8 mouse cellular contexts compared by ENCODE assay signal in genomic region chr12:35046310-35046998, GRCm38 (mm10). TPM values are rescaled to one million over a fixed set of nuclear protein-coding genes. Genes with fewer than 3 reads are reported as not detected.
A peak's percentile ranks its signal among the peaks of the same experiment; 100 is the strongest.
DNase-seq lines count a peak whose midpoint lies in the region; ATAC-seq and TF ChIP-seq lines count a peak whose summit lies in the region.

No protein-coding gene starts in this region.

- no peaks in the 10 kb centered on the region for H3K9me3 ChIP-seq in hindbrain, embryonic 15.5 days

- peak; percentile 79 for ATAC-seq in hindbrain, embryonic 15.5 days (ENCODE audit: low FRiP score, low read depth)

- no peak for DNase-seq in cerebellum, adult 2 months
- no peak for DNase-seq in cerebellum, adult 11-12 months
- DNase-seq in thymus, adult 2 months: no peak
- DNase-seq in thymus, postnatal 36 days: no peak
- DNase-seq in mesoderm, embryonic 11.5 days (ENCODE audit: low read depth, low spot score): peak; percentile 69
- no peak for DNase-seq in gastrocnemius, adult 18-20 months (ENCODE audit: low spot score)
- DNase-seq in layer of hippocampus, postnatal 36 days: no peak

- H3K27ac ChIP-seq in cerebellum, adult 2 months (ENCODE audit: insufficient read depth, low read length): peak overlapping the region; percentile 95
- H3K27ac ChIP-seq in thymus, adult 2 months (ENCODE audit: control insufficient read depth, insufficient read depth, low read length): no peak overlapping the region
- H3K27ac ChIP-seq in hindbrain, embryonic 15.5 days (replicated peaks): peak overlapping the region; percentile 94

- H3K9ac ChIP-seq in hindbrain, embryonic 15.5 days: peak overlapping the region; percentile 89

- no peaks in the 10 kb centered on the region; the same call in 1 of the 2 replicates for H3K4me1 ChIP-seq in cerebellum, adult 2 months (ENCODE audit: control insufficient read depth, insufficient read depth, low read length)
- peaks cover 6% of the 10 kb centered on the region; the same call in 1 of the 2 replicates for H3K4me1 ChIP-seq in thymus, adult 2 months (replicated peaks; ENCODE audit: control insufficient read depth, insufficient read depth, low read length)
- H3K4me1 ChIP-seq in hindbrain, embryonic 15.5 days (replicated peaks): peaks cover 26% of the 10 kb centered on the region

- under 1% methylated on average over 36 of the region's 36 CpGs for WGBS in cerebellum, adult 2 months
- WGBS in thymus, adult 2 months: under 1% methylated on average over 36 of the region's 36 CpGs
- under 1% methylated on average over 36 of the region's 36 CpGs for WGBS in hindbrain, embryonic 15.5 days

- H3K36me3 ChIP-seq in thymus, adult 2 months (ENCODE audit: control insufficient read depth, insufficient read depth, low read length): no peaks in the 10 kb centered on the region
- no peaks in the 10 kb centered on the region for H3K36me3 ChIP-seq in hindbrain, embryonic 15.5 days

- peak overlapping the region; percentile 100 for H3K4me3 ChIP-seq in cerebellum, adult 2 months (replicated peaks; ENCODE audit: insufficient read depth, low read depth, low read length)
- peak overlapping the region; percentile 65 for H3K4me3 ChIP-seq in thymus, adult 2 months (ENCODE audit: control insufficient read depth, insufficient read depth, low read length)
- peak overlapping the region; percentile 94 for H3K4me3 ChIP-seq in hindbrain, embryonic 15.5 days

- peak overlapping the region; percentile 67 for H3K4me2 ChIP-seq in hindbrain, embryonic 15.5 days

- no peak for TF ChIP-seq POLR2A in cerebellum, adult 2 months (IDR thresholded peaks at IDR 0.05; ENCODE audit: borderline replicate concordance, insufficient read depth, low read length)
- TF ChIP-seq POLR2A in thymus, adult 2 months (IDR thresholded peaks at IDR 0.05; ENCODE audit: control insufficient read depth, extremely low read depth, insufficient read depth, low read length, poor library complexity): no peak

- no peaks in the 10 kb centered on the region for H3K27me3 ChIP-seq in cerebellum, adult 2 months (ENCODE audit: control insufficient read depth, insufficient read depth, low read length)
- H3K27me3 ChIP-seq in thymus, adult 2 months (ENCODE audit: control insufficient read depth, insufficient read depth, low read length): no peaks in the 10 kb centered on the region
- H3K27me3 ChIP-seq in hindbrain, embryonic 15.5 days: peaks cover 8% of the 10 kb centered on the region; the same call in 1 of the 2 replicates

- no peak for TF ChIP-seq CTCF in cerebellum, adult 2 months (IDR thresholded peaks at IDR 0.05; ENCODE audit: borderline replicate concordance, insufficient read depth, low read depth, low read length)
- TF ChIP-seq CTCF in thymus, adult 2 months (IDR thresholded peaks at IDR 0.05; ENCODE audit: borderline replicate concordance, control insufficient read depth, extremely low read depth, insufficient read depth, low read length, poor library complexity): no peak

RNA-seq across cellular contexts. Expression of gene Snx13, which starts 0.5 kb away (rescaled TPM):
- polyA plus RNA-seq in cerebellum, adult 2 months (2012; rRNA removed): 26.8 and 27.8 TPM in 2 replicates
- polyA plus RNA-seq in thymus, adult 2 months (2012; rRNA removed): 5.1 and 5.5 TPM in 2 replicates
- 28.6 and 32.2 TPM in 2 replicates for polyA plus RNA-seq in hindbrain, embryonic 15.5 days (2015; fragmentation: Nextera tagmentation; extraction: Ambion mirVana)
- 10 to 100 TPM; 54.3 to 56.0 TPM for total RNA-seq in gastrocnemius, adult 18-20 months (2021)
- total RNA-seq in layer of hippocampus, postnatal 36 days (2021): 10 to 100 TPM; 65.6 to 65.9 TPM
